Mouse (Mus musculus) midbrain, embryonic 15.5 days (tissue): ENCODE data around the gene Tubb2a. TPM values are rescaled to one million over a fixed set of nuclear protein-coding genes. Genes with fewer than 3 reads are reported as not detected.
A peak's percentile ranks its signal among the peaks of the same experiment; 100 is the strongest.

Source experiments
- ATAC-seq: fragments of 200-750 bp; cut with Nextera tagmentation; replicated peaks from 2 replicates; pipeline ENCODE4 v1.8.0; 2017; ENCODE audit warnings: moderate TSS enrichment
- H3K27ac ChIP-seq: fragments of 300-500 bp; sonication (generic); 2 replicates; pipeline ENCODE4 v1.5.1; 2015; ENCODE audit warnings: mild to moderate bottlenecking, inconsistent platforms
- H3K27me3 ChIP-seq: fragments of 300-500 bp; sonication (generic); replicated peaks from 2 replicates; pipeline ENCODE4 v1.6.1; 2015; ENCODE audit warnings: inconsistent platforms
- H3K36me3 ChIP-seq: fragments of 300-500 bp; sonication (generic); replicated peaks from 2 replicates; pipeline ENCODE4 v1.6.1; 2015; ENCODE audit warnings: inconsistent platforms
- H3K4me1 ChIP-seq: fragments of 300-500 bp; sonication (generic); 2 replicates; pipeline ENCODE4 v1.6.1; 2015; ENCODE audit warnings: inconsistent platforms
- H3K4me2 ChIP-seq: fragments of 300-500 bp; sonication (generic); 2 replicates; pipeline ENCODE4 v1.6.1; 2015; ENCODE audit warnings: inconsistent platforms, mild to moderate bottlenecking, moderate library complexity
- H3K4me3 ChIP-seq: fragments of 300-500 bp; sonication (generic); 2 replicates; pipeline ENCODE4 v1.5.1; 2015; ENCODE audit warnings: mild to moderate bottlenecking, inconsistent platforms
- H3K9ac ChIP-seq: fragments of 300-500 bp; sonication (generic); 2 replicates; pipeline ENCODE4 v1.6.1; 2015; ENCODE audit warnings: mild to moderate bottlenecking, inconsistent platforms
- H3K9me3 ChIP-seq: fragments of 300-500 bp; sonication (generic); 2 replicates; pipeline ENCODE4 v1.6.1; 2016; ENCODE audit warnings: inconsistent platforms
- WGBS: fragments of 180-500 bp; shearing (Covaris S2); methylation state at CpG from one replicate; pipeline ENCODE4 v1.1.7; 2015; ENCODE audit warnings: mixed read lengths; 5-methylcytosine and 5-hydroxymethylcytosine counted together
- polyA plus RNA-seq: library from polyadenylated mRNA; unstranded; fragments of >200 nt; fragmentation: Nextera tagmentation; extraction: Ambion mirVana; gene quantifications from 2 replicates; pipeline ENCODE4 v1.2.1, GENCODE M21; 2015

Gene Tubb2a
- polyA plus RNA-seq = 3,188 and 3,263 TPM in 2 replicates

DNA sequence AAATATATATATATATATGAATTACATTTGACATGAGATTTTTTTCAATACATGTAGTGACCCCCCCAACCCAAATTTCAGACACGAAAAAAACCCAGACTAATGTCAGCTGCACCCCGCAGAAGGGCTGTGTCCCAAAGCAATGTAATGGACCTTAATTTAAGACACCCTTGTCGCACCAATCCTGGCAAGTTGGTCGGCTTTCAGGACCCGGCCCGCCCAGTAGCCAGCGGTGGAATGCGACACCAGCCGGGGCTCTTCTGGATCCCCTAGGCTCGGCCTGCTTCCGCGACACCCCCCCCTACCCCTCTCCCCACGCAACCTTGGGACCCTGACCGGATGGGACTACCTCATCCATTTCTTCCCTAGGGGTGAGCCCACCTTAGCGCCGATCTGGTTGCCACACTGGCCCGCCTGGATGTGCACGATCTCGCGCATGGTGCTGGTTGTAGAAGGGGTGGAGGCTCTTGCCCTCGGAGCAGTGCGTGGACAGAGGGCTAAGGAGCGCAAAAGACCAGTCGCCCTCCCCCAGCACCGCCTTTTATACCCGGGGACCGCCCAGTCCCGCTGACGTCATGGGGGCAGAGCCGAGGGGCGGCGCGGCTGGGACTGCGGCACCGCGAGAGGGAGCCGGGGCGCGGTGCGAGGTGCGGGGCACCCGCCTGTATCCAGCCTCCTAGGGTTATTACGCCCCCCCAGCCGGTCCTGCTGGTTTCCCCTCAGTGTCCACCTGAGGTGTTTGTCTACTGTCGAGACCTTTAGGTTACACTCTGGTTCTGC, at the start of gene Tubb2a:
Gene Tubb2a, minus strand, starts transcription at position 516 of the 780 bp plus-strand sequence.
- 0 out of 2 replicates have a peak, but pooled peaks cover 8% of the 10 kb centered on the region for H3K36me3 ChIP-seq
- peaks cover 37% of the 10 kb centered on the region for H3K4me1 ChIP-seq
- H3K9ac ChIP-seq = peak within 1 kb of the TSS; percentile 98
- WGBS = 1% methylated on average over 45 of the region's 45 CpGs
- H3K9me3 ChIP-seq = no peaks in the 10 kb centered on the region
- peak within 1 kb of the TSS; percentile 85 for H3K4me3 ChIP-seq
- H3K27me3 ChIP-seq = no peaks in the 10 kb centered on the region
- ATAC-seq = peak; percentile 89
- peak within 1 kb of the TSS; percentile 90 for H3K27ac ChIP-seq
- H3K4me2 ChIP-seq = peak within 1 kb of the TSS; percentile 65

DNA sequence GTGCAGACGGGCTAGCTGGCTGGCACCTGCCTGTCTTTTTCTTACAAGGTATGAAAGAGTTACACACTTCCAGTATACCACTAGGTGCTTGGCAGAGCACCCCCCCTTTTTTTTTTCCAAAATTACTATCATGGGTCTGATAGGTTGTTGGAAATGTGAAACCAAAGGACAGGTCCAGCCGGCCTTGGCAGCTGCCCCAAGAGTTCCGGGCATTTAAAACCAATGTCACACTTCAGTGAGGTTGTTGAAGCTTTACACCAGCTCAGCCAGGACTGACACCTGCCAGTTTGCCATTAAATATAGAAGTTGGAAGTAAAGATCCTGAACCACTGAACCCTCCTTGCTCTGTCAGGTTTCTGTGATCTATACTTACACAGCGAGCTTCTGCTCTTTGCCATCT, 47.9 kb upstream of the Tubb2a start:
- WGBS = 31% methylated on average over 4 of the region's 4 CpGs
- Histone ChIP-seq H3K36me3 (no peaks in the 10 kb centered on the region; the same call in 1 of the 2 replicates), H3K4me2 (peak overlapping the region; percentile 94), H3K27me3 (no peaks in the 10 kb centered on the region), H3K9ac (peak overlapping the region; percentile 49), H3K4me1 (peaks cover 36% of the 10 kb centered on the region), H3K9me3 (no peaks in the 10 kb centered on the region), H3K27ac (peak overlapping the region; percentile 34; the same call in 1 of the 2 replicates), H3K4me3 (peak overlapping the region; percentile 47)
- no peak for ATAC-seq

DNA sequence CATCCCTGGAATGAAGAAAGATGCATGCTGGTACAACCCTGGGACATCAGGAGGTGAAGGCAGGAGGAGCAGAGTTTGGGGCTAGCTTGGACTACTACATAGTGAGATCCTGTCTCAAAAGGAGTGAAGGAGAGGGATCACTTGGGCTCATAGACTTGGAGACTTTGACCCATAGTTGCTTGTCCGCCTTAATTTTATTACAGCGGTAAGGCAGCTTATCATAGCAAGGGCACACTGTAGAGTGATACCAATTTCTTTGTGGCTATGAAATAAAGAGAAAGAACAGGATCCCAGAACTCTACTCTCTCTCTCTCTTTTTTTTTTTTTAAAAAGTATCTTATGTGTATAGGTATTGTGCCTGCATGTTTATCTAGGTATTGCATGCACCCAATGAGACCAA, 42.7 kb upstream of the Tubb2a start:
- H3K4me2 ChIP-seq = no peak overlapping the region
- no peaks in the 10 kb centered on the region for H3K27me3 ChIP-seq
- H3K36me3 ChIP-seq = no peaks in the 10 kb centered on the region; the same call in 1 of the 2 replicates
- WGBS = 98% methylated on average over 2 of the region's 2 CpGs
- peaks cover 32% of the 10 kb centered on the region for H3K4me1 ChIP-seq
- no peak overlapping the region for H3K27ac ChIP-seq
- H3K9me3 ChIP-seq = no peaks in the 10 kb centered on the region
- no peak overlapping the region for H3K9ac ChIP-seq
- no peak for ATAC-seq
- no peak overlapping the region for H3K4me3 ChIP-seq

DNA sequence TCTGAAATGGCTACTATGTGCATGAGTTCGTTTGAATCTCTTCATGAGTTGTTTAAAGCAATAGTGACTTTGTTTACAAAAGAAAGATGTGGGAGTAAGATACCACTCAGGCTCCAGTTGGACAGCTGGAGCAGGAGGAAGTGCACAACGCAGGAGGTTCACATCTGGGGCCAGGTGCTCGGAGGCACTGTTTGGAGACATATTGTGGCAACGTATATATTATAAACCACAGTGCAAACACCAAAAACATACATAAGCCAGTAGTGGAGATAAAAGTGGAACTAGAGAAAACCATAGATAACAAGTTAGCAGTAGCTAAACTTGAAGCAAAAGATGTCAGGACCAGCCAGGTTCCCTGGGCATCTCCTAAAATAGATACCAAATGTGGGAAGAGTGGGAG, 41.6 kb upstream of the Tubb2a start:
- WGBS = 85% methylated on average over 4 of the region's 4 CpGs
- H3K4me3 ChIP-seq = no peak overlapping the region
- no peaks in the 10 kb centered on the region for H3K36me3 ChIP-seq
- no peak overlapping the region for H3K27ac ChIP-seq
- no peaks in the 10 kb centered on the region for H3K9me3 ChIP-seq
- H3K9ac ChIP-seq = no peak overlapping the region
- no peak overlapping the region for H3K4me2 ChIP-seq
- peaks cover 21% of the 10 kb centered on the region for H3K4me1 ChIP-seq
- H3K27me3 ChIP-seq = no peaks in the 10 kb centered on the region
- ATAC-seq = no peak

DNA sequence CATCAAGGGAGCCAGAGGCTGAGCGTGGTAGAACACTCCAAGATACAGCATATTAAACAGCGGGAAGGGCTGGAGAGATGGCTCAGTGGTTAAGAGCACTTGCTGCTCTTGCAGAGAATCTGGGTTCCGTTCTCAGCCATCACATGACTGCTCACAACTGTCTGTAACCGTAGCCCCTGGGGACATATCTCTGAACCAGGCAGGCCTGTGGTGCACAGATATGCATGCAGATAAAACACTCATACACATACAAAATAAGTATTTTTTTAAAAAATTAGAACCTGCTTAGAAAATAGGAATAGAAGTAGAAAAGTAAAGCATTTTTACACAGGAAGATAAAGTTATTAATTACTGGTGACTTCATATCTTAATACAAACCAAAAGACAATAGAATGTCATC, 41.0 kb upstream of the Tubb2a start:
- H3K4me2 ChIP-seq = no peak overlapping the region
- WGBS = 72% methylated on average over 4 of the region's 4 CpGs
- no peaks in the 10 kb centered on the region for H3K36me3 ChIP-seq
- H3K27me3 ChIP-seq = no peaks in the 10 kb centered on the region
- no peak for ATAC-seq
- H3K9ac ChIP-seq = no peak overlapping the region
- H3K9me3 ChIP-seq = no peaks in the 10 kb centered on the region
- H3K4me3 ChIP-seq = no peak overlapping the region
- H3K4me1 ChIP-seq = peaks cover 15% of the 10 kb centered on the region
- H3K27ac ChIP-seq = no peak overlapping the region

DNA sequence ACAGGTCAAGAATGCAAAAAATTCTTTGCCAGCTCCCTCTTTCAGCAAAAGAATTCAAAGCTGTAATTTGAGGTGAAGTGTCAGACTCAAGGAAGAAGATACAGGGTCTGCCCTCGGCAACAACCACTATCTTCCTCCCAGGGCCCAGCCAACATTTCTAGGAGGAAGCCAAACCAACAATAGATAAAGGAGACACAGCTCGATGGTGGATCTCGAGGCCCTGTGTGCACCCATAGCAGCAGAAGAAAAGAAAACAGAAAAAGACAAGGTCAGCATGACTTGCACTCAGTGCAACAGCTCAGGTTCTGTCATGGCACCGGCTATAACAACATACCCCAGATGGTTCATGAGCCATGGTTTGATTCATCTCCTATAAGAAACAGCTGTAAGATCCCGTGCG, 38.7 kb upstream of the Tubb2a start:
- Histone ChIP-seq H3K9ac (no peak overlapping the region), H3K4me1 (no peaks in the 10 kb centered on the region), H3K4me2 (no peak overlapping the region), H3K27me3 (no peaks in the 10 kb centered on the region), H3K27ac (no peak overlapping the region), H3K4me3 (no peak overlapping the region), H3K9me3 (no peaks in the 10 kb centered on the region), H3K36me3 (no peaks in the 10 kb centered on the region)
- ATAC-seq = no peak
- WGBS = 83% methylated on average over 6 of the region's 6 CpGs

DNA sequence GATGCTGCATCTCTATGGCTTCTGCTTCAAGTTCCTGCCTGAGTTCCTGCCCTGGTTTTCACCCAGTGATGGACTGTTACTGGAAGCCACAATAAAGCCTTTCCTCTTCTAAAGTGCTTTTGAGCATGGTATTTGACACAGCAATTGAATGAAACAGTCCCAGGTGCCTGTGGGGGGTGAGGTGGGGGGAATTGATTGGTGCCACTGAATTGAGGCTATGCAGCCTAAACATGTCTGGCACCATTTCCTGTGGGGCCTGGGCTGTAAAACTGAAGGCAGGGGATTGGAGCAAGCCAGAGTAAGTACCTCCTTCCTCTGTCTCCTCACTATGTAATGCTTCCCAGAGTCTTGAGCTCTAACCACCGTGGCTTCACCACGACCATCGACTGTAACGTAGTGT, 36.8 kb upstream of the Tubb2a start:
- WGBS = 91% methylated on average over 4 of the region's 4 CpGs
- H3K36me3 ChIP-seq = no peaks in the 10 kb centered on the region
- no peak for ATAC-seq
- no peaks in the 10 kb centered on the region for H3K9me3 ChIP-seq
- no peak overlapping the region for H3K4me3 ChIP-seq
- no peak overlapping the region for H3K4me2 ChIP-seq
- H3K4me1 ChIP-seq = no peaks in the 10 kb centered on the region
- no peaks in the 10 kb centered on the region for H3K27me3 ChIP-seq
- H3K27ac ChIP-seq = no peak overlapping the region
- no peak overlapping the region for H3K9ac ChIP-seq

DNA sequence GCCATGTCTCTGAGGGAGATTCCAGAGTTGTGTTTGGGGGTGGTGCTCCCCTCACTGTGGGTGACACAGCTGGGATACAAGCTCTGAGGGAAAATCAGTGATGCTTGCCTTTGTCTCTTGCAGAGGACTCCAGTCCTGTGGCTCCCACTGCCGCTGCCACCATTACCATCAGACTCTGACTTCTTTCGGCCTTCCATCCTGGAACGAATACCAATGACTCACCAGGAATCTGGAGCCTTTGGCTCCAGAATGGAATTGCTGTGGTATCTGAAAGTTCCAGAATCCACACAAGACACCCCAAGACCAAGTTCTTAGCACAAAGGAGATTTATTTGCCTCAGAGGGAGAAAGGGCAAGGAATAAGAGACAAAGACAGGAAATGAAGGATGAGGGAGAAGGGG, 35.3 kb upstream of the Tubb2a start:
- no peak overlapping the region for H3K27ac ChIP-seq
- WGBS = 86% methylated on average over 3 of the region's 3 CpGs
- H3K9ac ChIP-seq = no peak overlapping the region
- ATAC-seq = no peak
- H3K4me3 ChIP-seq = no peak overlapping the region
- H3K4me1 ChIP-seq = no peaks in the 10 kb centered on the region
- no peaks in the 10 kb centered on the region for H3K27me3 ChIP-seq
- H3K4me2 ChIP-seq = no peak overlapping the region
- H3K36me3 ChIP-seq = no peaks in the 10 kb centered on the region
- H3K9me3 ChIP-seq = no peaks in the 10 kb centered on the region

DNA sequence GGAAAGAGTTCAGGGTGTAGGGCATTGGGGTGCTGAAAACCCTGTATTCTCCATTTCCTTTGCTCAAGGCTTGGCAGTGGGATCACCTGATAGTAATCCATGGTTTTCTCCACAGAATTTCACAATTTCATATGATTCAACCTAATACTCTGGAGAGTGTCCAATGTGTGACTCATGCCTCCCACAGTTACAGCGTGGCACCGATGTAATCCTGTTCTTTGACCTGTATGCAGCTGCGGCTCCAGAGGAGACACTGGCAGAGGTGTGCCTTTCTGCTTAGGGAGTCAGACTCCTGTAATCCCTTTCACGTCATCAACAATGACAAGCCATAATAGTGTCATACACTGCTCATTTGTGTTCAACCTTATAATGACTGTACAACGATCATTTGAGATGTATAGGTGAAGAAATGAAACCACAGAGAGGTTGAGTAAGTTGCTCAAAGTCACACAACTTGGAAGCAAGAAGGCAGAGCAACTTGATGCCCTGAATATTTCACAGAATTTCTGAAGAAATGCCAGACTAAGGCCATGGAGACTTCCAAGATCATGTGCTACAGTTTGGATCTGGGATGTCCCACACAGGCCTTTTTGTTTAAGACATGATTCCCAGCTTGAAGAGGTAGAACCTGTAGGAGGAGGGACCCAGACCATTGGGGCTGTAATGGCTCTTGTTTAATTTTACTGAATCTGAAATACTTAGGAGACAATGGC, 34.7 kb upstream of the Tubb2a start:
- no peaks in the 10 kb centered on the region for H3K27me3 ChIP-seq
- H3K9me3 ChIP-seq = no peaks in the 10 kb centered on the region
- H3K27ac ChIP-seq = no peak overlapping the region
- no peaks in the 10 kb centered on the region for H3K36me3 ChIP-seq
- WGBS = 85% methylated on average over 5 of the region's 5 CpGs
- H3K9ac ChIP-seq = no peak overlapping the region
- no peak overlapping the region for H3K4me3 ChIP-seq
- no peak for ATAC-seq
- no peaks in the 10 kb centered on the region for H3K4me1 ChIP-seq
- no peak overlapping the region for H3K4me2 ChIP-seq

DNA sequence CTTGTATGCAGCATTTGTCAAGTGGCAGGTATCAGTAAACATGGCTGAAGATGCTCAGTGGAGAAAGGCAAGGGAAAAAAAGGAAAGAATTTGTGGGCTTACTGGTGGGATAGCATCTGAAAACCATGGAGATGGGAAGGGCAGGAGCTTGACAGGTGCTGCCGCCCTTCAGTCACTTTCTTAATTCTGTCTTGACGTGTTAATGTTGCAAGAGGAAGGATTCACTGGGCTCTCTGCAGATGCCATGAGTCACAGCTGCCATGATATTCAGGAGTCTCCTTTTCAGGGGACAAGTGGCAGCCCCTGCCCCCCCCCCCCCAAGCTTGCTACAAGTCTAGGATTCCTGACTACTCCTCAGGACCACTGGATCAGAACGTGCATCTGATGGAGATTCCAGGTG, 34.1 kb upstream of the Tubb2a start:
- Histone ChIP-seq H3K27ac (no peak overlapping the region), H3K4me2 (no peak overlapping the region), H3K36me3 (no peaks in the 10 kb centered on the region), H3K4me3 (no peak overlapping the region), H3K4me1 (no peaks in the 10 kb centered on the region), H3K27me3 (no peaks in the 10 kb centered on the region), H3K9me3 (no peaks in the 10 kb centered on the region), H3K9ac (no peak overlapping the region)
- no peak for ATAC-seq
- 83% methylated on average over 3 of the region's 3 CpGs for WGBS

DNA sequence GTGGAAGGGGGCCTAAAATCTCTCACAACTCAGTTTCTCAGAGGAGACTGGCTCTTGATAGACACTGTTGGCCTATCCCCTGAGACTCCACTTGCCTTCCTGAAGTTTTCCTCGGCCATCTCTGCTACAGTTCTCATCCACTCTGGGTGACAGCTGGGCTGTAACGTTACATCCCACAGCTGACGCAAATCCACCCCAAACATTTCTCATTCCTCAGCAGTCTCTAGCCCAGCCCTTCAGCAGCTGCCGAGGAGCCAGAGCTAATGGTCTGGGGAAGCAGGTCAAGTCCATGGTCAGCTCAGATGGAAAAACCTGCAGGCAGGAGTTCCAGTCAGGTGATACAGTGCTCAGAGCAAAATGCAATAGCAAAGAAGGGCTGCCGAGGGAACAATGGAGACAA, 33.2 kb upstream of the Tubb2a start:
- Histone ChIP-seq H3K4me1 (no peaks in the 10 kb centered on the region), H3K27me3 (no peaks in the 10 kb centered on the region), H3K9me3 (no peaks in the 10 kb centered on the region), H3K4me2 (no peak overlapping the region), H3K27ac (no peak overlapping the region), H3K4me3 (no peak overlapping the region), H3K9ac (no peak overlapping the region), H3K36me3 (no peaks in the 10 kb centered on the region)
- no peak for ATAC-seq
- WGBS = 70% methylated on average over 5 of the region's 5 CpGs

DNA sequence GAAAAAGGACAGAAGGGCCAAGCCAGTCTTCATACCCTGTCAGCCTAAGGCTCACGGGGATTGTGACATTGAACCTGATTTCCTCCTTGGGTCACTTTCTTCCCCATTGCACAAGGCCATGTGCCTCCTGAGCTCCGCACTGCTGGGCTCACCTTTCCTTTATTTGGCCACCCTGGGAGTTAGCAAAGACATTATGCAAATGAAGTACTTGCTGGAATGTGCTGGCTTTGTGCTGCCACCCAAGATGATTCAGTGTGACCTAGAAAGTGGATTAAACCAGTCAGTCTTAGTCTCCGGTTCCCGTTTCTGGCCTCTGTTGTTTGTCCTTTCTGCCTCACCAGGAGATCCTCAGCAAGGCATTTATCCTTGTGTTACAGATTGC, 31.9 kb upstream of the Tubb2a start:
- Histone ChIP-seq H3K36me3 (no peaks in the 10 kb centered on the region), H3K9ac (no peak overlapping the region), H3K27me3 (no peaks in the 10 kb centered on the region), H3K27ac (no peak overlapping the region), H3K4me2 (no peak overlapping the region), H3K9me3 (no peaks in the 10 kb centered on the region), H3K4me3 (no peak overlapping the region), H3K4me1 (no peaks in the 10 kb centered on the region)
- ATAC-seq = no peak
- 19% methylated on average over 4 of the region's 4 CpGs for WGBS
